Mouse (Mus musculus) embryonic facial prominence, embryonic 12.5 days (tissue): ENCODE data around the gene Zmiz1. TPM values are rescaled to one million over a fixed set of nuclear protein-coding genes. Genes with fewer than 3 reads are reported as not detected.

Experiments
- ATAC-seq: fragments of 200-750 bp; cut with Nextera tagmentation; 2 replicates; pipeline ENCODE4 v1.8.0; 2017; ENCODE audit not compliant: insufficient number of reproducible peaks, insufficient read depth, low FRiP score, low TSS enrichment
- H3K27ac ChIP-seq: fragments of 300-500 bp; sonication (generic); 2 replicates; pipeline ENCODE4 v1.5.1; 2016; ENCODE audit warnings: mild to moderate bottlenecking
- H3K27me3 ChIP-seq: fragments of 300-500 bp; sonication (generic); 2 replicates; pipeline ENCODE4 v1.6.1; 2016; ENCODE audit warnings: mild to moderate bottlenecking, moderate library complexity
- H3K36me3 ChIP-seq: fragments of 300-500 bp; sonication (generic); 2 replicates; pipeline ENCODE4 v1.6.1; 2016; ENCODE audit warnings: mild to moderate bottlenecking
- H3K4me1 ChIP-seq: fragments of 300-500 bp; sonication (generic); 2 replicates; pipeline ENCODE4 v1.6.1; 2016
- H3K4me2 ChIP-seq: fragments of 300-500 bp; sonication (generic); replicated peaks from 2 replicates; pipeline ENCODE4 v1.6.1; 2016; ENCODE audit warnings: mild to moderate bottlenecking, moderate library complexity
- H3K4me3 ChIP-seq: fragments of 300-500 bp; sonication (generic); 2 replicates; pipeline ENCODE4 v1.5.1; 2016; ENCODE audit warnings: mild to moderate bottlenecking
- H3K9ac ChIP-seq: fragments of 300-500 bp; sonication (generic); 2 replicates; pipeline ENCODE4 v1.6.1; 2016; ENCODE audit warnings: mild to moderate bottlenecking, moderate library complexity
- H3K9me3 ChIP-seq: fragments of 300-500 bp; sonication (generic); 2 replicates; pipeline ENCODE4 v1.6.1; 2016; ENCODE audit warnings: mild to moderate bottlenecking, moderate library complexity
- WGBS: fragments of 180-500 bp; shearing (Covaris S2); methylation state at CpG from one replicate; pipeline ENCODE4 v1.1.7; 2016; 5-methylcytosine and 5-hydroxymethylcytosine counted together
- polyA plus RNA-seq: library from polyadenylated mRNA; unstranded; fragments of >200 nt; fragmentation: Nextera tagmentation; extraction: Ambion mirVana; gene quantifications from 2 replicates; pipeline ENCODE4 v1.2.1, GENCODE M21; 2016

Gene Zmiz1
- polyA plus RNA-seq, 1 experiment from 2014 or later: 43.8 TPM

- ATAC-seq: no peak
- Histone ChIP-seq H3K9ac (no peak overlapping the region), H3K4me1 (peaks cover 72% of the 10 kb centered on the region), H3K27ac (0 out of 2 replicates have a peak overlapping the region, but pooled peaks have one; percentile 36), H3K27me3 (no peaks in the 10 kb centered on the region), H3K9me3 (no peaks in the 10 kb centered on the region), H3K4me3 (no peak overlapping the region), H3K36me3 (no peaks in the 10 kb centered on the region), H3K4me2 (no peak overlapping the region)
- WGBS: 69% methylated on average over 9 of the region's 9 CpGs
Observed at GRCm38 (mm10) chr14:25486742-25487469, 27.9 kb downstream of the Zmiz1 start.

GRCm38 (mm10) chr14:25487470-25487955 lies 28.5 kb downstream of the Zmiz1 start:
- Histone ChIP-seq H3K4me2 (no peak overlapping the region), H3K4me3 (no peak overlapping the region), H3K27ac (0 out of 2 replicates have a peak overlapping the region, but pooled peaks have one; percentile 36), H3K27me3 (no peaks in the 10 kb centered on the region), H3K36me3 (no peaks in the 10 kb centered on the region), H3K9ac (no peak overlapping the region), H3K9me3 (no peaks in the 10 kb centered on the region), H3K4me1 (peaks cover 71% of the 10 kb centered on the region)
- 86% methylated on average over 7 of the region's 7 CpGs for whole genome bisulfite sequencing
- ATAC-seq: no peak

- Histone ChIP-seq H3K4me3 (no peak overlapping the region), H3K9ac (no peak overlapping the region), H3K36me3 (no peaks in the 10 kb centered on the region), H3K27me3 (no peaks in the 10 kb centered on the region), H3K27ac (no peak overlapping the region), H3K4me1 (peaks cover 72% of the 10 kb centered on the region), H3K9me3 (no peaks in the 10 kb centered on the region), H3K4me2 (no peak overlapping the region)
- ATAC-seq: no peak
- WGBS: 71% methylated on average over 6 of the region's 6 CpGs
Observed at GRCm38 (mm10) chr14:25488097-25488613, 29.2 kb downstream of the Zmiz1 start.

- no peaks in the 10 kb centered on the region for H3K27me3 ChIP-seq
- no peak overlapping the region for H3K9ac ChIP-seq
- no peak overlapping the region for H3K27ac ChIP-seq
- ATAC-seq: no peak
- WGBS: 76% methylated on average over 6 of the region's 6 CpGs
- no peak overlapping the region for H3K4me2 ChIP-seq
- no peaks in the 10 kb centered on the region for H3K9me3 ChIP-seq
- no peak overlapping the region for H3K4me3 ChIP-seq
- peaks cover 72% of the 10 kb centered on the region for H3K4me1 ChIP-seq
- H3K36me3 ChIP-seq: no peaks in the 10 kb centered on the region
Observed at GRCm38 (mm10) chr14:25489336-25490078, 30.5 kb downstream of the Zmiz1 start.

GRCm38 (mm10) chr14:25491961-25492360 lies 33.0 kb downstream of the Zmiz1 start:
- Histone ChIP-seq H3K36me3 (no peaks in the 10 kb centered on the region), H3K9ac (no peak overlapping the region), H3K4me1 (peaks cover 81% of the 10 kb centered on the region), H3K27me3 (no peaks in the 10 kb centered on the region), H3K4me2 (no peak overlapping the region), H3K9me3 (no peaks in the 10 kb centered on the region), H3K27ac (no peak overlapping the region), H3K4me3 (no peak overlapping the region)
- no peak for ATAC-seq
- WGBS: 84% methylated on average over 5 of the region's 5 CpGs

GRCm38 (mm10) chr14:25492567-25493279 lies 33.7 kb downstream of the Zmiz1 start:
- Histone ChIP-seq H3K27me3 (no peaks in the 10 kb centered on the region), H3K9me3 (no peaks in the 10 kb centered on the region), H3K4me1 (peaks cover 81% of the 10 kb centered on the region), H3K9ac (no peak overlapping the region), H3K36me3 (no peaks in the 10 kb centered on the region), H3K4me2 (no peak overlapping the region), H3K4me3 (no peak overlapping the region), H3K27ac (no peak overlapping the region)
- 81% methylated on average over 11 of the region's 11 CpGs for WGBS
- no peak for ATAC-seq

- H3K4me1 ChIP-seq: peaks cover 82% of the 10 kb centered on the region
- H3K9ac ChIP-seq: no peak overlapping the region
- H3K36me3 ChIP-seq: no peaks in the 10 kb centered on the region
- 74% methylated on average over 22 of the region's 22 CpGs for WGBS
- H3K9me3 ChIP-seq: no peaks in the 10 kb centered on the region
- H3K27me3 ChIP-seq: no peaks in the 10 kb centered on the region
- no peak overlapping the region for H3K4me2 ChIP-seq
- no peak for ATAC-seq
- H3K4me3 ChIP-seq: no peak overlapping the region
- H3K27ac ChIP-seq: no peak overlapping the region
Observed at GRCm38 (mm10) chr14:25493301-25494241, 34.6 kb downstream of the Zmiz1 start.

GRCm38 (mm10) chr14:25494778-25495177 lies 35.8 kb downstream of the Zmiz1 start:
- no peaks in the 10 kb centered on the region for H3K27me3 ChIP-seq
- peaks cover 85% of the 10 kb centered on the region for H3K4me1 ChIP-seq
- no peak overlapping the region for H3K27ac ChIP-seq
- no peaks in the 10 kb centered on the region for H3K36me3 ChIP-seq
- WGBS: 77% methylated on average over 3 of the region's 3 CpGs
- no peak for ATAC-seq
- H3K4me3 ChIP-seq: no peak overlapping the region
- no peak overlapping the region for H3K9ac ChIP-seq
- H3K4me2 ChIP-seq: no peak overlapping the region
- H3K9me3 ChIP-seq: no peaks in the 10 kb centered on the region

GRCm38 (mm10) chr14:25496116-25496515 lies 37.1 kb downstream of the Zmiz1 start:
- peaks cover 91% of the 10 kb centered on the region for H3K4me1 ChIP-seq
- H3K27me3 ChIP-seq: no peaks in the 10 kb centered on the region
- no peaks in the 10 kb centered on the region for H3K9me3 ChIP-seq
- H3K4me3 ChIP-seq: no peak overlapping the region
- no peaks in the 10 kb centered on the region for H3K36me3 ChIP-seq
- WGBS: 76% methylated on average over 2 of the region's 2 CpGs
- H3K9ac ChIP-seq: no peak overlapping the region
- no peak for ATAC-seq
- H3K27ac ChIP-seq: peak overlapping the region; percentile 8; the same call in 1 of the 2 replicates
- no peak overlapping the region for H3K4me2 ChIP-seq

- Histone ChIP-seq H3K4me3 (no peak overlapping the region), H3K4me1 (peaks cover 91% of the 10 kb centered on the region), H3K9ac (no peak overlapping the region), H3K4me2 (no peak overlapping the region), H3K36me3 (no peaks in the 10 kb centered on the region), H3K27ac (no peak overlapping the region), H3K27me3 (no peaks in the 10 kb centered on the region), H3K9me3 (no peaks in the 10 kb centered on the region)
- WGBS: 59% methylated on average over 3 of the region's 3 CpGs
- ATAC-seq: no peak
Observed at GRCm38 (mm10) chr14:25496989-25497388, 38.0 kb downstream of the Zmiz1 start.
